Mouse (Mus musculus): ENCODE results near the gene Gse1.
A peak's percentile ranks its signal among the peaks of the same experiment; 100 is the strongest.

The Gse1 gene

DNA sequence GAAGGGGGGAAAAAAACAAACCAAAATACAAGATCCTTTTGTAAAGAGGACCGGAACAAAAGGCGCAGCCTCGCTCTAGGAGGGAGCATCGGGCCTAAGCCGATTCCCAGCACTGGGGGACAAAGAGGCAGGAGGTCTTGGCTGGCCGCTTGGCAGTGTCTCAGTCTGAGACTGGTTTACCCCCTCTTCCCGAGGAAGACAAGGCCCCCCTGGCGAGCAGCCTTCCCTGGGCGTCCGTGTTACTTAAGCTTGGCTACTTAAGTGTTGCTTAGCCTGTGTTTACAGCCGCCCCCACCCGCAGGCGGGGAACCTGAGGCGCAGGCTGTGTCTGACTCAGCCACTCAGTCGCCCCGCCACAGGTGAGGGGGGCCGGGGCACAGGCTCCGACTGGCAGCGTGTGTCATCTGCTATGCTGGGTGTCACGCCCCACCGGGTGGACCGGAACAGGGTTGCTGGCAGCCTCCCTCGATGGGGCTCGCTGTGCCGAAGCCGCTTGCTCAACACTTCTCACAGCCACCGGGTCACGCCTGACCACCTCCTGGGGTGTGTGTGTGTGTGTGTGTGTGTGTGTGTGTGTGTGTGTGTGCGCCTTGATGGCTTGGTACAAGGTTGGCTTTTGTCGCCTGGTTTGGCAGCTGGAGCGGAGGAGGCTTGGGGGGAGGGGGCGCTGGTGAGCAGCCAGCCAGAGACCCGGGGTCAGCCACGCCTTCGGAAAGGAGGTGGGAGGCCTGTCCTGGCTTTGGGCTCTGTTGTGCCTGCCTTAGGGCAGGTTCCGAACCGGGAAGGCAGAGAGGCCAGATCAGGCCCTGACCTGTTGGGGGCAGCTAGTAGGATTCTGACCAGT, 310.4 kb downstream of the Gse1 start:
- DNase-seq = peak; percentile 90 to 94

DNA sequence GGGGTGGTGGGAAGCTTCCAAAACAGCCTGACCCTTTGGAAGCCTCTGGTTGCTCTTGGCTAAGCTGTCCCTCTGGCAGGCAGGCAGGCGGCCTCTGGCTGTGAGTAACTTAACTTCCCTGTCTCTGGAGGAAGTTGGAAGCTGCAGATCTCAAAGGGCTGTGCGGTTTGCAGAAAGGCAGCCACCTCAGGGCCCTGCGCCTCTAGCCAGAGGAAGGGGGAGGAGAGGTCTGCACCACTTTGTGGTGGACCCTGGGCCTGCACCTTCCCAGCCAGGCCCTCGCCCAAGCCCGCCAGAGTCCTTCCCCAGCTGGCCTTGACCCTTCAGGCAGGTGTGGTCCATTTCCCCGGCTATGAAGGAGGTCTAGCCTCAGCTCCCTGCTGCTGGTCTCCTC, 311.1 kb downstream of the Gse1 start:
- peak in 1 of 2 experiments; percentile 69 for DNase-seq

DNA sequence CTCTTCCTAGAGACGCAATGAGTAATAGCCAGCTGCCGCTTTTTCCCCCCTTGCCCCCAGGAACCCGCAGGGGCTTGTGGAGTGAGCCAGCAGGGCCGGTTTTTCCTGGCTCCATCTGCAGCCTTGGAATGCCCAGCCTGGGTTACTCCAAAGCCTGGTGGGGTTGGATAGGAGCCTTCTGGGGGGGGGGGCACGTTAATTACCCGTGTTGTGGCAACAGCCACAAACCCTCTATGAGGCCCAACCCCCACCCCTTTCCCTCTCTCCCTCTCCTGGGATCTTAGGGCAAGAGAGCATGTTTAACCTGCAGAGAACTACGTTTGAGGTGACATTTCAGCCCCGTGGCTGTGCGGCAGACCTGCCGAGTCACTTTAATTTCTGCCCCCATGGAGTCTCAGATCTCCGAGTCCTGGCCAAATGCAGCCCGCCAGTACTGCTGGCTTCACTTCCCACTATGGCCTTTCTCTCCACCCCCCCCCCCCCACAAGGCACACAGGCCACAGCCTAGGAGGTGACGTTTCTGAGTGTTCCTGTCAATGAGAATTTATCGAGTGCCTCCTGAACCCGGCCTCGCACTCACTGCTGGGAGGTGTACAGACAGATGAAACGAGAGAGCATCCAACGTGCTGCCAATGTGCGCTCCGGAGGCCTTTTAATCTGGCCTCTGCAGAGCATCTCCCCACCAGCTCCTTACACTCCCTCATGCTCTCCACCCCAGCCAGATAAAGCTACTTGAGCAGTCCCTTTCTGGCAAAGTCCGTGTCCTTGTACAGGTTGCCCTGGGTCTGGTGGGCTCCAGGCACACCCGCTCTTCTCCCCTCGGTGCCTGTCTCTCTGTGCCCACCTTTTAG, 311.7 kb downstream of the Gse1 start:
- DNase-seq = peak; percentile 51 to 68

DNA sequence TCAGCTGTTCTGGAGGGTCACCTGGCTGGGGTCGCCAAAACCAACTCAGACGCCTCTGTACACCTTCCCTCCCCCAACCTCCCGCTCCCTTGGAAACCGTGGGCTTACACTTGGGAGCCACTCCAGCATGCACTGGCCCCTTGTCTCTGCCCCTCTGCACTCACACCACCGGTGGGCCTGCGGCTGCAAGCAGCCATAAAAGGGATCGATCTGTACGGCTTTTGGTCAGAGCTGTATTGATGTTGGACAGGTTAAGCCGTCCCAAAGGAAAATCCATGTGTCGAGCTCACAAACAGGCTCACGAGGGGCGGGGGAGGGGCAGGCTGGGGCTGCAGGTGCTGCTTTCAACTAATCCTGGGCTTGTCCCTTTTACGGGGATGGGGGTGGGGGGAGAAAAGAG, 314.7 kb downstream of the Gse1 start:
- DNase-seq = no peak

DNA sequence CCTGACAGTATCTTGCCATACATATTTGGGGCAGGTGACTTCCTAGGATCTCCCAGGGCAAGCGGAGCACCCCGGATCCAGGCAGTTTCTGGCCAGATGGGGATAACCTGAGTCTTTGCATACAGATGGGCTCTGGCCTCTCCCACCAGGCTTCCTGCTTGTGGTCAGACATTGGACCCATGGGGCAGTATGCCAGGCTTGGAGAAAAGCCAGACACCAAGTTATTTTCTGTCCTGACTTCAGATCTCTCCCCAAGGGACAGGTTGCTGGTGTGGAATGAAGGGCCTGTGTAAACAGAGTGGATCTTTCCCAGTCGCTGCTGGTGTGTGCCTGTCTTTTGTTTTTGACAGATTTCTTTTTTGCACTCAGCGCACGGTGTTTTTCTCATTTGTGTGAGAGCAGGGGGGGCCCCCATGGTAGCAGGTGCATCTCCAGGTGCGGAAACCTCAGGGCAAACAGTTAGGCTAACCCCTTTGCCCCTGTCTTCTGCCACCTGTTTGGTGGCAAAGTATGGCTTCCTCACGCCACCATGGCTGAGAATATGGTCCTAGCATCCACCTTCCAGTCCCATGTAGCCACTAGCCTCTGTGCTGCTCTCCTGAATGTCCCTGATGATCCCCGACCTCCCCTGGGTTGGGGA, 315.3 kb downstream of the Gse1 start:
- peak; percentile 73 to 82 for DNase-seq

DNA sequence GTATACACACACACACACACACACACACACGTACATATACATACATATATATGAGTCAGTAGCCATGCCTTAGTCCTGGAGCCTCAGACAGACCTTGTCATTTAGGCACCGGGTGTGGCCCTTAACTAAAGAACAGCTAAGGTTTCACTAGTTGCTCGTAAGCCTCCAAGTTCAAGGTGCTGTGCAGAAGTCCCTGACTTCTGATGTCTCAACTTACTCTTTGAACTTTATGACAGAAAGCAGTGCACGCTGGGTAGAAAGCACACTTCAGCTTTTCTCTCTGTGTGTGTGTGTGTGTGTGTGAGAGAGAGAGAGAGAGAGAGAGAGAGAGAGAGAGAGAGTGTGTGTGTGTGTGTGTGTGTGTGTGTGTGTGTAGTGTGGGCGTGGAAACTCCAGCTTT, 315.9 kb downstream of the Gse1 start:
- DNase-seq = no peak

DNA sequence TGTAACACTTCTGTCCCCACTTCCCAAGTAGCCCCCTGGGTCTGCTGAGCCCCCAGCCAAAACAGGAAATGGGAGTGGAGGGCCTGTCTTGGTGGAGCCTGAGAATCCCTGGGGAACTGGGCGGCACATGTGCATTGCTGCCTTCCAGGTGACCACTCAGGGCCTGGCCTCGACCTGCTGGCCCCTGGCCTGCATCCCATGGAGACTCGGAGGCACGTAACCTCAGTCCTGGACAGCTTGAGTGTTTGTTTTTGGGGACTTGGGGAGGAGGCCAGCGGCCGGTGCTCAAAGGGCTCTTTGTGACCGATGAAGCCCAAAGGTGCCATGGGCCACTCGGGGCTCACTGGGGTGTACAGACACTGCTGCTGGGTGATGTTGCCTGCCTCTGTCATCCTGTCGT, 319.3 kb downstream of the Gse1 start:
- DNase-seq = no peak

DNA sequence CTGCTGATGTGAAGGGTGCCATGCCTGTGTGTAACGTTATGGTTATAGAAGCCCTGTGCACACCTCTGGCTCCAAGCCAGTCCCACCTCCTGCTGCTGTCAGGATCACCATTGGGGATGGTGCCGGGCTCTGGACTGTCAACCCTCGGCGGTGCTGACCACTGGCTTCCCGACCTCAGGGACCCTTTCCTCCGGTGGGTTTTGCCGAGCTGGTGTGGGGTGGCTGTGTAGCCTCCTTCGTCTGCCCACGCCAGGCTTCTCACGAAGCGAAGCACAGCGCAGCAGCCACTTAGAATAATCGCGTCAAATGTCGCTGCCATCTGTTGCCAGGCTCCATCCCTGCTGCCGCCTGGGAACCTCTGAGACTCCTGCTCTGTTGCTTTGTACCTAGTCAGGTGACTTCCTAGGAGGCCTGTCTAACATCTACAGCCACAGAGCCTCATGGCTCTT, 320.1 kb downstream of the Gse1 start:
- DNase-seq = no peak

DNA sequence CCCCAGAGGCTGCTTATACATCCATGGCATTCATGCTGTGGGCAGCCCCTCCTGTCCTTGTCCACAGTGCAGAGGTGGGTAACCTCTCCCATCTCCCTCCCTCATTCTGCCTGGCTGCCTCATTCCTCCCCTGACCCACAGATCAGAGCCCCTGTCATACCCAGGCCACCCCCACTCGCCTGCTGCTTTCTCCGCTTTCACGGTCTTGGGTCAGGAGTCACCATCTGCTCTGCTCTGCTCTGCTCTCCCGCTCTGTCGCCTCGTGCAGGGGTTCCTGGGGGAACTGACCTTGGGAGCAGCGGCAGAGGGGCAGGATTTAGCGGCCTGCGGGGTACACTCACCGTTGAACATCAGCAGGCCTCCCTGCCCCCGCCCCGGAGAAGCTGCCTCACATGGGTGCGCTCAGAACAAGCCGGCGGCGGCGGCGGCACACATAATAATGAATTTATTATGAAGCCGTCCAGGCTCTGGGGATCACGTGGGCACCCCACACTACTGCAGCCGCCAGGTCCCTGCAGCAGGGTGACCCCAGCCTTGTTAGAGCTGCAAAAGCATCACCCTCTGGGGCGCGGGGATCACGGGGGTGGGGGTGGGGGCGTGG, 321.2 kb downstream of the Gse1 start:
- peak; percentile 60 to 77 for DNase-seq

DNA sequence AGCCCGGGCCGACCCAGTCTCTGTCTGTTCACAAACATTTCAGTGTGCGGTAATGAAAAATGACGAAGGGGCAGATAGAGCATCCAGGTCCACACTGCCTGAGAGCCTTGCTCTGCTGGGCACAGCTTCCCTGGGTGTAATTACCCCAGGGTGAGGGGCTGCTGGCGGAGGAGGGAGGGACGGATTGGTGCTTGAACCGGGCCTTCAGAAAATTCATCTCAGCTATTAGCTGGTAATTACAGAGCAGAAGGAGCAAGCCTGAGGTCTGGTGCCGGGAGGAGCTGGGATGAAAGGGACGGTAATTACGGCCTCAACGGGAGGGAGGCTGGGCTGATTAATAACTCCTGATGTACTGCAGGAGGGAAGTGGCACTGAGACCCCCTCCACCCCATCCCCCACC, 321.7 kb downstream of the Gse1 start:
- DNase-seq = peak in 1 of 2 experiments; percentile 27

DNA sequence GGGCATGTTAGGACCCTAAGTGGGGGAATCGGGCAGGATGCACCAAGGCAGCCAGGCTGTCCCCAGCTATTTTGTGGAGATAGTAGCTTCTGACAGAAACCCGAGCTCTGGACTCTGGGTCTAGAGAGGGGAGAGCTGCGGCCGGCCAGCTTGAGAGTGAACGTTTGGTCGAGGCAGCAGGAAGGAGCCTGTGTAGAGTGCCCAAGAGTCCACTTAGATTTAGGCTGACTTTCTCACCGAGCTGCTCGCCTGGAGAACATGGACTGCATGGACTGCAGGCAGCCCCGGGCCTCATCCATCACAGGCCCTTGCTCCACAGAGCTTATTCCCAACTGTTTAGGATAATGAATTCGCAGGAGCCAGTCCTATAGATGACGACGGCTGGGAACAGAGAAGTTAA, 322.2 kb downstream of the Gse1 start:
- no peak for DNase-seq

DNA sequence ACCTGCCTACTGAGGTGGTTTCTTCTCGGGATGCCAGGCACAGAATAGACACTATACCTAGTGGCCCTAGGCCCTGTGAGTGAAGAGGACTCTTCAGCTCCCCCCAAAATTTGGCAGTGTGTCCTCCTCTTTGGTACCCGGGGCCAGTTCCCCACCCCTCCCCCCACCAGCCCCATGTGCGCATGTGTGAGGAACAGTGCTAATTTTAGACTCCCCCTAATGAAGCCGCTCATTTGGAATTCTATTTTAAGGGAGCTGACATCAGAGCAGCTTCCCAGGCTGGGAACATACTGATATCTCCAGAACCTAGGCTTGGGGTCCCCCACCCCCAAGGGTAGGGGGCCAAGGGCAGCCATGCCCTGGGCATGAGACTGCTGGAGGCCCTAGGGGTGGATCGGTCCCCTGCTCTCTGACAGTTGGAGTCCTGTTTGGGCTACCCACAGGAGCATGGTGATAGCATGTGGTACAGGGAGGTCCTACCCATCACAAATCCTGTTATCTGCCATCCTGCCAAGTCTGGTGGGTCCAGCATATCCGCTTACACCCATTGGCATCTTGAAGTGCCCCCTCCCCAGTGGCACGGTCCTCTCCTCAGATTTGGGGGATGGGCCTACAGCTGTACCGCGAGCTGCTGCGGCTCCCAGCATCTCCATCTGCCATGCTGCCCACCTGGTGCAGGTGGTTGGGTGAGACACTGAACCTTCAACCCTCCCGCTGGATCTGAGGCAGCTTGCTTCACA, 322.9 kb downstream of the Gse1 start:
- DNase-seq = no peak

DNA sequence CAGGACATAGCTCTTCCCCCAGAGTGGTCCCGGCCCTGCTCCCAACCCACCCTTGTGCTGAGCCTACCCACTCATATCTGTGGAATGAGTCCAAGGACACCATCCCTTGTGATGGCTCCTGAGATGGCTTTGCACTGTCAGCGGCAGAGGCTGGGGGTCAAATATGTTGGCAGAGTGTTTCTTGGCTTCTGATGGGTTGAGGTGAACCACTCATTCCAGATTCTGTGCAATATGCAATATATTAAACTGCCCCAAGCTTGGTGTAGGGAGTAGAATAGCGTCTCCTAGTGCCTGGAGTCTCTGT, 323.4 kb downstream of the Gse1 start:
- no peak for DNase-seq

DNA sequence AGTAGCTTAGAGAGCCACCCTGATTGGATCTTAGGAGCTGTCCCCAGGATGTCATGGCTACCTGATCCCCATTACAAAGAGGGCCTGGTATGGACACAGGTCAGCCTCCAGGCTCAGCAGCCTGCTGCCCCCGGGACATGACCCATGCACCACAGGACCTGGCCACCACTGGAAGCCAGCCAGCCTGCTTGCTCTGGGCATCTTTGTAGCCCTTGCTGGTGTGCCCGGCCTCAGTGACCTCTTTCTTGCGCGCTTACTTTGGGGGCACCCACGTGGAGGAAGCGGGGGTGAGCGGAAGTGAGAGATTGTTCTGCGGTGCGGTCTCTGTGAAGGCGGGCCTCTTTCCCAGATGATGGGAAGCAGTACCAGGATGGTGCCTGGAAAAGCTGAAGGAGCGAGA, 324.3 kb downstream of the Gse1 start:
- no peak for DNase-seq

DNA sequence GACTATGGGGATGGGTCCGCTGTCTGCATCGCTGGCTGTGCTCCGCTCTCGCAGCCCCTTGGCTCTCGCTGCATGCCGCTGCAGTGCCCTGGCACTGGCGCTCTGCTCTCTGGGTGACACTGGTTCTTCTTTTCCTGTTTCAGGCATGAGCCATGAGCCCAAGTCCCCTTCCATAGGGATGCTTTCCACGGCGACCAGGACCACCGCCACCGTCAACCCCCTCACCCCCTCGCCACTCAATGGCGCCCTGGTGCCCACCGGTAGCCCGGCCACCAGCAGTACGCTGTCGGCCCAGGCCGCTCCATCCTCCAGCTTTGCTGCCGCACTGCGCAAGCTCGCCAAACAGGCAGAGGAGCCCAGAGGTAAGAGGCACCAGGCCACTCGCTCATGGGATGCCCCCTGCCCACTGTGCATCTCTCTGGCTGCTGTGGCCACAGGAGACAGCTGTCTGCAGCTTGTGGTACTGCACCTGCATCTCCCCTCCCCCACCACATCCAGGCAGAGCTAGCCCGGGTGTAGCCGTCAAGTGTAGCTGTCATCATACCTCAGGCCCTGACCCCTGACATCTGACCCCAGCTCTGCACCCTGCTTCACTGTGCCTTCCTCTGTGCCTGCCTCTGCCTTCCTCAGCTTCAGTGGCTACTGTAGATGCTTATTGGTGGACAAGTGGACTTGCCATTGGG, 325.3 kb downstream of the Gse1 start:
- no peak for DNase-seq

DNA sequence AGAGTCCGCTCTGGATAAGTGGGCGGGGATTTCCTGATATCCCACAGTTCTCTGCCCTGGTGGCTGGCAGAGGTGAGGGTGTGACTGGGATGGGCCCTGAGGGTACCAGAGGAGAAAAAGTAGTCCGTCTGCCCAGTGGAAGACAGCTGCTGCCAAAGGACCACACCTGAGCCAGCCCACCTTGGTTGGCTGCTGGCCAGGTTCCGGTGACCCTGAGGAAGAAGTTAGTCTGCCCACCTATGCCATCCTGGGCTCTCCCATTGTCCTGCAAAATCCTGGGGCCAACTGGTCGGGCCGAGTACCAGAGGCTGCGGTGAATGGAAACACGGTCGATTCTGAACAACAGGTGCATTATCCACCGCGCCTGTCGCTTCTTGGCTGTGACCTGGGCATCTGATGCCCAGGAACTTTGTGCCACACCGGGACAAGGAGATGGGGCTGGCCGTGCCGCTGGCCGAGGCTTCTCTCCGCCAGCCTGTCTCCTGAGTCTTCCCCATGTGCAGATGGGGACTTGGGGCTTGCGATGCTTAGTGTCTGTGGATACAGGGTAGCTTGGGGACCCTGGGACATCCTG, 326.3 kb downstream of the Gse1 start:
- DNase-seq = no peak

DNA sequence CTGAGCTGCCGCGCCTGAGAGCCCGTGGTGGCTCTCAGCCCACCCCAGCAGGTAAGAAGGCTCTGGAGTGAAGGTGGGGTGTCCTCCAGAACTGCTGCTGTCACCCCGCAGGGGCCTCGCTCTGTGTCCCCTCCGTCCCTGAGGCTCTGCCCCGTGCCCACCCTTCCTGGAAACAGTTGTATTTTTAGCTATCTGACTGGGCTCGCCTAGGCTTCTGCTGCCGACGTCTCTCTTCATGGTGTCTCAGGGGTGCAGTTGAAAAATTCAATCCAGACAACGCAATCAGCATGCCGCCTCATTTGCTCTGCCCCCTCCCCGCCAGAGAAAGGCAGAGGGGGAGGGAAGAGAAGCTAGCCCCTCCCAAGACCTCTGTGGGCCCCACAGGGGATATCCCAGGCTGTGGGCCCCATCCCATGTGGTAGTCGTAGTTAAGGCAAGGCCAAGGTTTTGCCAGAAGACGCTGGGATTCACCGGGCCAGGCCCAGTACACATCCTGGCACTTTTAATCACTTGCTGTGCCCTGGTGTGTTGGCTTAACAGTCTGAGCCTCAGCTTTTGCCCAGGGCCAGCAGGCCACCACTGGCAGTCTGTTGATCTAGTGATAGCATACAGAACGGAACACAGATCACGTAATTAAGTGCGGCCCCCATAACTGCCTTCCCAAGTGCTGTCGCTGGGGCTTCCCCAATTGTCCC, 328.1 kb downstream of the Gse1 start:
- DNase-seq = no peak

DNA sequence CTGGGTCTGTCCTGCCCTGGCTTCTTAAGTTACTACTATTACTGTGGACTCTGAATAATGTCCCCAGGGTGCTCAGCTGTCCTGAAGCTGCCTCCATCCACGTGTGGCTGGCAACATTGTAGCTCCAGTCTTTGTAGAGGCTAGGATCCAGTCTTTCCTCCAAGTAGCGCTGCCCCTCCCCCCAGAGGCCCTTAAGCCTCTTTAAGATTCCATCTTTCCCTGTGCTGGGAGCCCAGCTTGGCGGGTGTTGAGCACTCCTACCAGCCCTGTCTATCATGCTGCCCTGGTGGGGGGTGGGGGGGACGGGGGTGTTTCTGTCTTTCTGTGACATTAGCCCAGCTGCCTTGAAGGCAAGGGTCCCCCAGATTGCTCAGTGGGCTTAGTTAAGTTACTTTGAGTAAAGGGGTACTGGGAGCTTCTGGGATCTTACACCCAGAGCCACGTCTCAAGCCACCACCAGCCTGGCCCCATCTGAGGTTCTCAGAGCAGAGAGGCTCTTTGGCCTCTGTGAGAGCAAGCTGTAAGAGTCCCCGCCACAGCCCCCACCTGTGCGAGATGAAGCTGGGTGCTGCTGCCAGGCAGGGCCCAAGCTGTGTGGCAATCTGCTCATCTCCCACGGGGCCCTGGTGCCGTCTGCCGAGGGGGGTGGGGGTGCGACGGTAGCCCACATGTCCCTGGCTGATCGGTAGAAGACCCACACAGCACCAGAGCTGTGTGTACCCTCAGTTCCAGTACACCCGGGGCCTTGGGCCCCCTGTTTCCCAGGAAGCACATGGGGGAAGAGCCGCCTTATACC, 329.1 kb downstream of the Gse1 start:
- no peak for DNase-seq

DNA sequence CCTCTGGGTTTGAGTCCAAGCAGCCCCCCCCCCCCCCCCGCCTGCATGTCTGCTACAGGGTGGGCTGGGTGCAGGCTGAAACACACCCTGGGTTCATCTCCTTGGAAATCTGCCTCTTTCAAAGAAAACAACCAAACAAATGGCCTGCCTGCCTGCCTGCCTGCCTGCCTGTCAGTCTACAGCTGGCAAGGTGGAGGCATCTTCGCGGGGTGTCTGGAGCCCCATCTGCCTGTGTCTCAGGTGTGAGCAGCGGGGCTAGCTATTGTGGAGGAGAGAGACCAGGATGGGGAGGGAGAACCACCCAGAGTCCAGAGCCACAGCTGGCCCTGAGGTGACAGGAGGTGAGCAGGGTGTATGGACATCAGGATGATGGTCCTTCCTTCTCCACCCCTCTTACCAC, 329.9 kb downstream of the Gse1 start:
- no peak for DNase-seq

DNA sequence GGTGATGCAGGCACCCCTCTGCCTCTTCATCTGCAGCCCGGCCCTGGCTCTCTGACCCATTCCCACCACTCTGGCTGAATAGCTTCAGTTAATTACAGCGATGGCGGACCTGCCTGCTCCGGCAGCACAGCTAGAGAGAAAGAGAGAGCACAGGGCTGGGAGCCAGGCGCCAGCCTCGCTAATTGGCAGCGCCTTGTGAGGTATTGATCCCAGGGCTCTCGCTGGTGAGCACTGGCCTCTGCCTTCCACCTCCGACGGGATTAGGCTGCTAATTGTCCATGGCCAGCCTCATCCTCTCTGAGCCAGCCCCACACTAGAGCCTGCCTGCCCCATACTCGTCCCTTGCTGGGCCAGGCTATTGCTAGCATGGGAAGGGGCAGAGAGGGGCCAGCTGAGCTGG, 331.4 kb downstream of the Gse1 start:
- DNase-seq = no peak

Measured in kidney, postnatal 4 days (tissue).